Mouse (Mus musculus) neural tube, embryonic 11.5 days (tissue): ENCODE results near the gene Ttc26. TPM values are rescaled to one million over a fixed set of nuclear protein-coding genes. Genes with fewer than 3 reads are reported as not detected.
"Not testable (repeated sequence)": the region's sequence is repeated elsewhere in the genome, so short reads cannot be mapped to it uniquely, and the experiment has no call there.

Experiments
- ATAC-seq: fragments of 200-750 bp; cut with Nextera tagmentation; 2 replicates; pipeline ENCODE4 v1.8.0; 2017; ENCODE audit warnings: moderate number of reproducible peaks, mild to moderate bottlenecking, moderate TSS enrichment, moderate library complexity; ENCODE audit not compliant: insufficient read depth, low FRiP score, low TSS enrichment
- DNase-seq: peaks from one replicate; pipeline ENCODE4 v3.0.0-alpha.2; 2015; ENCODE audit warnings: low spot score
- H3K27ac ChIP-seq: fragments of 300-500 bp; sonication (generic); 2 replicates; pipeline ENCODE4 v1.5.1; 2014; ENCODE audit warnings: low read depth, mild to moderate bottlenecking, low read length
- H3K27me3 ChIP-seq: fragments of 300-500 bp; sonication (generic); 2 replicates; pipeline ENCODE4 v1.6.1; 2014; ENCODE audit warnings: mild to moderate bottlenecking, low read length, mixed read lengths; ENCODE audit not compliant: control insufficient read depth, insufficient read depth
- H3K36me3 ChIP-seq: fragments of 300-500 bp; sonication (generic); 2 replicates; pipeline ENCODE4 v1.6.1; 2014; ENCODE audit warnings: mild to moderate bottlenecking, low read length, moderate library complexity, mixed read lengths; ENCODE audit not compliant: control insufficient read depth, insufficient read depth
- H3K4me1 ChIP-seq: fragments of 300-500 bp; sonication (generic); 2 replicates; pipeline ENCODE4 v1.6.1; 2014; ENCODE audit warnings: low read length, mixed read lengths; ENCODE audit not compliant: control insufficient read depth, insufficient read depth
- H3K4me2 ChIP-seq: fragments of 300-500 bp; sonication (generic); 2 replicates; pipeline ENCODE4 v1.6.1; 2014; ENCODE audit warnings: low read depth, mild to moderate bottlenecking, moderate library complexity
- H3K4me3 ChIP-seq: fragments of 300-500 bp; sonication (generic); 2 replicates; pipeline ENCODE4 v1.5.1; 2014; ENCODE audit warnings: low read depth, low read length
- H3K9ac ChIP-seq: fragments of 300-500 bp; sonication (generic); 2 replicates; pipeline ENCODE4 v1.6.1; 2014; ENCODE audit warnings: mild to moderate bottlenecking, low read length
- H3K9me3 ChIP-seq: fragments of 300-500 bp; sonication (generic); 2 replicates; pipeline ENCODE4 v1.6.1; 2016; ENCODE audit warnings: low read length; ENCODE audit not compliant: control insufficient read depth
- WGBS: fragments of 180-500 bp; shearing (Covaris S2); extraction: QIAGEN DNeasy Blood & Tissue Kit; methylation state at CpG from one replicate; pipeline ENCODE4 v1.1.7; 2014; 5-methylcytosine and 5-hydroxymethylcytosine counted together
- polyA plus RNA-seq: library from polyadenylated mRNA; unstranded; fragments of >200 nt; fragmentation: Nextera tagmentation; extraction: Ambion mirVana; gene quantifications from 2 replicates; pipeline ENCODE4 v1.2.1, GENCODE M21; 2014

Gene Ttc26
- polyA plus RNA-seq, 1 experiment from 2014 or later, result 9.9 TPM

GRCm38 (mm10) chr6:38389671-38390070 is 8.4 kb downstream of the Ttc26 start:
- no peaks in the 10 kb centered on the region for H3K4me1 ChIP-seq
- no peak overlapping the region for H3K27ac ChIP-seq
- no peak overlapping the region for H3K4me3 ChIP-seq
- H3K36me3 ChIP-seq, result peaks cover 4% of the 10 kb centered on the region
- no peak overlapping the region for H3K9ac ChIP-seq
- WGBS, result 81% methylated on average over 3 of the region's 3 CpGs
- ATAC-seq (no peak), DNase-seq (no peak)
- H3K27me3 ChIP-seq, result no peaks in the 10 kb centered on the region
- H3K4me2 ChIP-seq, result no peak overlapping the region
- no peaks in the 10 kb centered on the region for H3K9me3 ChIP-seq

- DNase-seq, H3K27me3 ChIP-seq, ATAC-seq, H3K9ac ChIP-seq, H3K4me1 ChIP-seq, H3K9me3 ChIP-seq, H3K27ac ChIP-seq, H3K36me3 ChIP-seq, H3K4me3 ChIP-seq: not testable (repeated sequence)
- peak overlapping the region; percentile 80 for H3K4me2 ChIP-seq
- 85% methylated on average over 5 of the region's 5 CpGs for WGBS
These were observed 51.2 kb downstream of the Ttc26 start for GRCm38 (mm10) chr6:38432457-38432856.

- no peaks in the 10 kb centered on the region for H3K27me3 ChIP-seq
- H3K36me3 ChIP-seq, result no peaks in the 10 kb centered on the region
- DNase-seq (peak; percentile 98), ATAC-seq (peak; percentile 97)
- peaks cover 3% of the 10 kb centered on the region for H3K4me1 ChIP-seq
- H3K9me3 ChIP-seq, result no peaks in the 10 kb centered on the region
- H3K9ac ChIP-seq, result peak within 1 kb of the TSS; percentile 91
- H3K4me2 ChIP-seq, result peak within 1 kb of the TSS; percentile 80
- H3K4me3 ChIP-seq, result peak within 1 kb of the TSS; percentile 99
- WGBS, result under 1% methylated on average over 64 of the region's 64 CpGs
- H3K27ac ChIP-seq, result peak within 1 kb of the TSS; percentile 96
These were observed 52.2 kb downstream of the Ttc26 start, which contains the start of gene Ubn2 for GRCm38 (mm10) chr6:38433261-38434033. Gene Ubn2 (plus strand): TSS chr6:38433950.

GRCm38 (mm10) chr6:38434055-38435023 is 53.1 kb downstream of the Ttc26 start:
- ATAC-seq (peak; percentile 78), DNase-seq (peak; percentile 63)
- under 1% methylated on average over 93 of the region's 118 CpGs for WGBS
- peak overlapping the region; percentile 96 for H3K27ac ChIP-seq
- H3K4me3 ChIP-seq, result peak overlapping the region; percentile 99
- H3K27me3 ChIP-seq, result no peaks in the 10 kb centered on the region
- H3K4me2 ChIP-seq, result peak overlapping the region; percentile 80
- peaks cover 3% of the 10 kb centered on the region for H3K4me1 ChIP-seq
- peak overlapping the region; percentile 91 for H3K9ac ChIP-seq
- H3K9me3 ChIP-seq, result no peaks in the 10 kb centered on the region
- H3K36me3 ChIP-seq, result no peaks in the 10 kb centered on the region

GRCm38 (mm10) chr6:38443842-38444241 is 62.6 kb downstream of the Ttc26 start:
- H3K27me3 ChIP-seq, result no peaks in the 10 kb centered on the region
- H3K36me3 ChIP-seq, result no peaks in the 10 kb centered on the region; the same call in 1 of the 2 replicates
- WGBS, result 94% methylated on average over 3 of the region's 3 CpGs
- H3K9me3 ChIP-seq, result no peaks in the 10 kb centered on the region
- H3K4me1 ChIP-seq, result no peaks in the 10 kb centered on the region
- no peak overlapping the region for H3K27ac ChIP-seq
- DNase-seq, result no peak
- no peak for ATAC-seq
- H3K9ac ChIP-seq, result no peak overlapping the region
- no peak overlapping the region for H3K4me2 ChIP-seq
- H3K4me3 ChIP-seq, result no peak overlapping the region

- 87% methylated on average over 2 of the region's 2 CpGs for WGBS
These were observed 67.0 kb downstream of the Ttc26 start for GRCm38 (mm10) chr6:38448295-38448694.

GRCm38 (mm10) chr6:38453049-38453448 is 71.8 kb downstream of the Ttc26 start:
- Histone ChIP-seq H3K4me3 (no peak overlapping the region), H3K27me3 (no peaks in the 10 kb centered on the region), H3K9me3 (no peaks in the 10 kb centered on the region), H3K9ac (no peak overlapping the region), H3K4me1 (no peaks in the 10 kb centered on the region), H3K4me2 (no peak overlapping the region), H3K27ac (no peak overlapping the region), H3K36me3 (no peaks in the 10 kb centered on the region)
- ATAC-seq, result no peak
- 95% methylated on average over 4 of the region's 4 CpGs for WGBS
- no peak for DNase-seq

More at GRCm38 (mm10) chr6:38448295-38448694, 67.0 kb downstream of the Ttc26 start:
- no peaks in the 10 kb centered on the region for H3K9me3 ChIP-seq
- no peak for DNase-seq
- H3K36me3 ChIP-seq, result no peaks in the 10 kb centered on the region; the same call in 1 of the 2 replicates
- ATAC-seq, result no peak
- H3K9ac ChIP-seq, result no peak overlapping the region
- no peak overlapping the region for H3K4me2 ChIP-seq
- no peak overlapping the region for H3K4me3 ChIP-seq
- H3K27ac ChIP-seq, result no peak overlapping the region
- H3K4me1 ChIP-seq, result no peaks in the 10 kb centered on the region
- H3K27me3 ChIP-seq, result no peaks in the 10 kb centered on the region

GRCm38 (mm10) chr6:38456425-38456824 is 75.2 kb downstream of the Ttc26 start:
- DNase-seq, H3K27ac ChIP-seq, H3K9me3 ChIP-seq, H3K9ac ChIP-seq, H3K4me3 ChIP-seq, H3K4me2 ChIP-seq, H3K4me1 ChIP-seq, H3K27me3 ChIP-seq, H3K36me3 ChIP-seq, ATAC-seq: not testable (repeated sequence)
